Mouse (Mus musculus): ENCODE measurements around the gene Enpp6.

Enpp6 gene

GRCm38 (mm10) chr8:47082201-47083027, 95.7 kb downstream of the Enpp6 start:
- H3K9me3 ChIP-seq (ENCODE audit: low read length) = no peaks in the 10 kb centered on the region
- no peak for TF ChIP-seq NANOG (IDR thresholded peaks at IDR 0.05; ENCODE audit: borderline replicate concordance, low read length)
- no peak for TF ChIP-seq CTCF (conservative IDR thresholded peaks at IDR 0.05; ENCODE audit: low read length)
- TF ChIP-seq POU5F1 (IDR thresholded peaks at IDR 0.05; ENCODE audit: borderline replicate concordance, low read length) = no peak

GRCm38 (mm10) chr8:47090021-47090420, 103.3 kb downstream of the Enpp6 start:
- Histone ChIP-seq H3K4me1 (replicated peaks; ENCODE audit: low read depth, low read length) (no peaks in the 10 kb centered on the region), H3K4me3 (replicated peaks; ENCODE audit: low read length) (no peak overlapping the region)
- no peak for TF ChIP-seq NANOG (IDR thresholded peaks at IDR 0.05; ENCODE audit: borderline replicate concordance, low read length)
- no peak for TF ChIP-seq CTCF (conservative IDR thresholded peaks at IDR 0.05; ENCODE audit: low read length)
- TF ChIP-seq POU5F1 (IDR thresholded peaks at IDR 0.05; ENCODE audit: borderline replicate concordance, low read length) = no peak

More at GRCm38 (mm10) chr8:47082201-47083027, 95.7 kb downstream of the Enpp6 start:
- Histone ChIP-seq H3K4me1 (replicated peaks; ENCODE audit: low read depth, low read length) (no peaks in the 10 kb centered on the region), H3K36me3 (ENCODE audit: insufficient read depth, low read length) (no peaks in the 10 kb centered on the region), H3K4me3 (replicated peaks; ENCODE audit: low read length) (no peak overlapping the region), H3K27me3 (ENCODE audit: insufficient read depth, low read length) (no peaks in the 10 kb centered on the region)

DNA sequence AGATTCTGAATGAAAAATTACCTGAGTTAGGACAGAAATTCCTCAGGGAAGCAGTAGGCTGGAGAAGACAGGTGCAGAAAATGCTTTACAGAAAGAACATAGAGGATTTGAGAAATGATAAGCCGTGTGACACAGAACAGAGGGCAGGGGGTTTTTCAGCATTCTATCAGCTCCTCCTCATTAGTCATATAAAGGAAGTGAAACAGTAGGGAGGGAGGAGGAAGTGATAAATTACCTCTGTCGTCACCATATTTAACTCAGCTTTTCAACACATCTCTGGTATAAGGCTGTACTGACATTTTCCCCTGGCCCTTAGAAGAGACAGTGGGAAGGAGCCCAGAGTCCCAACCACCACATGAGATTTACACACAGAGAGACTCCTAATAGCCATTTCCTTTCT, 118.9 kb downstream of the Enpp6 start:
- 0 out of 2 replicates have a peak, but pooled peaks cover 3% of the 10 kb centered on the region for H3K9me3 ChIP-seq (ENCODE audit: low read length)
- no peak for TF ChIP-seq POU5F1 (IDR thresholded peaks at IDR 0.05; ENCODE audit: borderline replicate concordance, low read length)
- TF ChIP-seq CTCF (conservative IDR thresholded peaks at IDR 0.05; ENCODE audit: low read length) = no peak
- no peak for TF ChIP-seq NANOG (IDR thresholded peaks at IDR 0.05; ENCODE audit: borderline replicate concordance, low read length)
- H3K4me3 ChIP-seq (replicated peaks; ENCODE audit: low read length) = no peak overlapping the region
- H3K36me3 ChIP-seq (ENCODE audit: insufficient read depth, low read length) = no peaks in the 10 kb centered on the region
- no peaks in the 10 kb centered on the region for H3K27me3 ChIP-seq (ENCODE audit: insufficient read depth, low read length)
- no peaks in the 10 kb centered on the region for H3K4me1 ChIP-seq (replicated peaks; ENCODE audit: low read depth, low read length)

More at GRCm38 (mm10) chr8:47090021-47090420, 103.3 kb downstream of the Enpp6 start:
- Histone ChIP-seq H3K9me3 (ENCODE audit: low read length) (no peaks in the 10 kb centered on the region), H3K36me3 (ENCODE audit: insufficient read depth, low read length) (no peaks in the 10 kb centered on the region), H3K27me3 (ENCODE audit: insufficient read depth, low read length) (no peaks in the 10 kb centered on the region)

DNA sequence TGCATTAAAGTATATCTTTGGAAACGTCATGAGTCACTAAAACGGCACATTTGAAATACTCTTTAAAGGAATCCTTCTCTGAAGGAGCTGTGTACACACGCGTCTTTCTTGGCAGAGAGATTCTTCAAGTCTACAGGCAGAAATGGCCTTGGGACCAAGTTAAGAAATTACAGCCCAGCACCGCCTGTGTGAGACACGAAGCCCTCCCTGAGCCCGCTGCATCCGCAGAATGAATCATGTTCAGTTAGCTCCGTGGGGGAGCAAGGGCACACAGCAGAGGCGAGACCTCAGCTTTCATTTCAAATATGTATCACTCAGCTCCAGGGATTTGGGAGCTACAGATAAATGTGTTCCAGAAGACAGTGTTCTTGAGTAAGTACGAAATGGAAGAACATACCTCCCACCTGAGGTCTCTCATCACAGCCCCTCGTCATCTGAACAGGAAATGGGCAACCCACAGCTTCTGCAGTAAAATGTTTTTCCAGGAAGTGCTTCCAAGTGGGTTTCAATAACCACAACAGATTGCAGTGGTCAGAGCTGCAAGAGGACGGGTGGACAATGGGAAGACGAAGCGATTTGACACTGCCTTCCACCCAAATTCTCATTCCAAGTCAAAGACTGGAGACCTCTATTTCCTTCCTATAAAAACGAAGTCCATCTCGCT, 127.6 kb downstream of the Enpp6 start:
- Histone ChIP-seq H3K27me3 (ENCODE audit: insufficient read depth, low read length) (0 out of 2 replicates have a peak, but pooled peaks cover 4% of the 10 kb centered on the region), H3K4me3 (replicated peaks; ENCODE audit: low read length) (no peak overlapping the region), H3K36me3 (ENCODE audit: insufficient read depth, low read length) (no peaks in the 10 kb centered on the region), H3K9me3 (ENCODE audit: low read length) (0 out of 2 replicates have a peak, but pooled peaks cover 5% of the 10 kb centered on the region), H3K4me1 (replicated peaks; ENCODE audit: low read depth, low read length) (no peaks in the 10 kb centered on the region)
- TF ChIP-seq NANOG (IDR thresholded peaks at IDR 0.05; ENCODE audit: borderline replicate concordance, low read length) = no peak
- no peak for TF ChIP-seq CTCF (conservative IDR thresholded peaks at IDR 0.05; ENCODE audit: low read length)
- TF ChIP-seq POU5F1 (IDR thresholded peaks at IDR 0.05; ENCODE audit: borderline replicate concordance, low read length) = no peak

- no peaks in the 10 kb centered on the region for H3K36me3 ChIP-seq (ENCODE audit: insufficient read depth, low read length)
- H3K4me3 ChIP-seq (replicated peaks; ENCODE audit: low read length) = no peak overlapping the region
Measured at GRCm38 (mm10) chr8:47117336-47117735, 130.6 kb downstream of the Enpp6 start.

DNA sequence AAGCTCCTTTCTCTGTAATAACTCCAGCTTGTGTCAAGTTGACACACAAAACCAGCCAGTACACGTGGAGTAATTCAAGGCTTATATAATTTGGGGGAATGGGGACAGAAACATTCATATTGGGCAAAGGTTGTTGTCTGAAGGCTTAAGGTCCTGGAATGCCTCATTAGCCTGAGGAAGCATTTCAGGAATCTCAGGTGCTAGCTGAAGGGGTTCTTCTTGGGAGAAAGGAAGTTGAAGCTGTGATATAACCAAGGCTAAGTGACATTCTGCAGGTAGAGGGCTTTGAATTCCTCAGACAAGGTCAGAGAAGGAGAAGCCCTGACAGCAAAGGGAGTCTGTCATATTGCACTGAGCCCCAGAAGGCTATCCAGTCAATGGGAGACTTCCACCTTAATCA, 133.2 kb downstream of the Enpp6 start:
- H3K27me3 ChIP-seq (ENCODE audit: insufficient read depth, low read length) = no peaks in the 10 kb centered on the region
- no peak for TF ChIP-seq CTCF (conservative IDR thresholded peaks at IDR 0.05; ENCODE audit: low read length)
- no peak for TF ChIP-seq NANOG (IDR thresholded peaks at IDR 0.05; ENCODE audit: borderline replicate concordance, low read length)
- TF ChIP-seq POU5F1 (IDR thresholded peaks at IDR 0.05; ENCODE audit: borderline replicate concordance, low read length) = no peak
- H3K4me3 ChIP-seq (replicated peaks; ENCODE audit: low read length) = no peak overlapping the region
- no peaks in the 10 kb centered on the region for H3K4me1 ChIP-seq (replicated peaks; ENCODE audit: low read depth, low read length)
- H3K9me3 ChIP-seq (ENCODE audit: low read length) = no peaks in the 10 kb centered on the region
- no peaks in the 10 kb centered on the region for H3K36me3 ChIP-seq (ENCODE audit: insufficient read depth, low read length)

More at GRCm38 (mm10) chr8:47117336-47117735, 130.6 kb downstream of the Enpp6 start:
- H3K4me1 ChIP-seq (replicated peaks; ENCODE audit: low read depth, low read length) = no peaks in the 10 kb centered on the region
- 0 out of 2 replicates have a peak, but pooled peaks cover 4% of the 10 kb centered on the region for H3K27me3 ChIP-seq (ENCODE audit: insufficient read depth, low read length)
- TF ChIP-seq NANOG (IDR thresholded peaks at IDR 0.05; ENCODE audit: borderline replicate concordance, low read length) = no peak
- no peak for TF ChIP-seq CTCF (conservative IDR thresholded peaks at IDR 0.05; ENCODE audit: low read length)
- no peak for TF ChIP-seq POU5F1 (IDR thresholded peaks at IDR 0.05; ENCODE audit: borderline replicate concordance, low read length)
- no peaks in the 10 kb centered on the region for H3K9me3 ChIP-seq (ENCODE audit: low read length)

- Histone ChIP-seq H3K27me3 (ENCODE audit: insufficient read depth, low read length) (no peaks in the 10 kb centered on the region; the same call in 1 of the 2 replicates), H3K9me3 (ENCODE audit: low read length) (no peaks in the 10 kb centered on the region), H3K4me3 (replicated peaks; ENCODE audit: low read length) (no peak overlapping the region), H3K36me3 (ENCODE audit: insufficient read depth, low read length) (no peaks in the 10 kb centered on the region), H3K4me1 (replicated peaks; ENCODE audit: low read depth, low read length) (no peaks in the 10 kb centered on the region)
- TF ChIP-seq CTCF (conservative IDR thresholded peaks at IDR 0.05; ENCODE audit: low read length) (no peak), NANOG (IDR thresholded peaks at IDR 0.05; ENCODE audit: borderline replicate concordance, low read length) (no peak), POU5F1 (IDR thresholded peaks at IDR 0.05; ENCODE audit: borderline replicate concordance, low read length) (no peak)
Measured at GRCm38 (mm10) chr8:47128859-47129258, 142.2 kb downstream of the Enpp6 start.

- Histone ChIP-seq H3K27me3 (ENCODE audit: insufficient read depth, low read length) (no peaks in the 10 kb centered on the region), H3K4me3 (replicated peaks; ENCODE audit: low read length) (no peak overlapping the region), H3K4me1 (replicated peaks; ENCODE audit: low read depth, low read length) (peaks cover 15% of the 10 kb centered on the region), H3K36me3 (ENCODE audit: insufficient read depth, low read length) (no peaks in the 10 kb centered on the region), H3K9me3 (ENCODE audit: low read length) (no peaks in the 10 kb centered on the region)
- TF ChIP-seq NANOG (IDR thresholded peaks at IDR 0.05; ENCODE audit: borderline replicate concordance, low read length) (no peak), CTCF (conservative IDR thresholded peaks at IDR 0.05; ENCODE audit: low read length) (no peak), POU5F1 (IDR thresholded peaks at IDR 0.05; ENCODE audit: borderline replicate concordance, low read length) (no peak)
Measured at GRCm38 (mm10) chr8:47133381-47133780, 146.7 kb downstream of the Enpp6 start.
